Mouse (Mus musculus): ENCODE data around the gene Hist2h2aa2. TPM values are rescaled to one million over a fixed set of nuclear protein-coding genes. Genes with fewer than 3 reads are reported as not detected.
"Not testable (repeated sequence)": the region's sequence is repeated elsewhere in the genome, so short reads cannot be mapped to it uniquely, and the experiment has no call there.

Gene Hist2h2aa2
- total RNA-seq, 2 experiments from 2014 or later, result 666 to 717 TPM

GRCm38 (mm10) chr3:96237335-96237903 lies 2.7 kb downstream of the Hist2h2aa2 start:
- no peak for DNase-seq

DNA sequence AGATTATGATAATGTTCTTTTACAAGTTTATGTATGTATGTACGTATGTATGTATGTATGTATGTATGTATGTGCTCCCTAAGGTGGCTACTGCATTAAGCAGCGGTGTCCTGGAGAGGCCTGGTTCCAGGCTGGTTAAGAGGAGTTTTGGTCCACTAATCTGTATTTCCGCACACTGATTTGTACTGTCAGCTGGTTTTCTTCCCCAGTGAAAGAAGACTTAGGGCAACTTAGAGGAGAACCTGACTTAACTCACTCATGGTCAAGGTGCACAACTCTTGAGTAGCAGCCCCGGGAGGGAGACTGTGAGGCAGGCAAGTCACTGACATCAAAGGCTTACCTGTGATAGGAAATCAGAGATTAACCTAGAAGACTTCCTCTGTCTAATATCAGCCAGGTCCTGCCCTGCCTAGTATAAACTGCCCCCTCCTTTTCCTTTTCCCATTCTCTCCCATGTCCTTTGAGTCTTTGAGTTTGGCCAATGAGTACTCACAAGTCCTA lies 3.2 kb downstream of the Hist2h2aa2 start:
- DNase-seq, result no peak

GRCm38 (mm10) chr3:96235836-96236235 lies 4.2 kb downstream of the Hist2h2aa2 start:
- no peak for DNase-seq

DNA sequence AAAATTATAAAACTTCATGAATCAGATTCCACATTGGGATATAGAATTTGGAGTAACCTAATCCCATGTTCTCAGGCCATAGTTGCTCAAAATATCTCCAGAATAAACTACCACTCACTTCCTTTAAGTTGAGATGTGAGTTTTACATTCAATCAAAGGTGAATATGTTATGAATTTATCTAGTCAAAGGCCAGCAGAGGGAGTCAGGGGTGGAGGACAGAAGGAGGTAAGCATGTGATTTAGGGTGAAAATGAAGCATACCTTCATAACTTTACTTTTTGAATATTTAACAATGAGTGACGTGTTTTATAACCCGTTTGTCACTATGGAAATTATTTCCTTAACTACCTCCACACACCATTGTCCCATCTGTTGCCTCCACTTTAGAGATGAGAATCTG lies 5.2 kb downstream of the Hist2h2aa2 start:
- no peak for DNase-seq

GRCm38 (mm10) chr3:96231758-96232120 lies 8.3 kb downstream of the Hist2h2aa2 start:
- DNase-seq, result no peak

DNA sequence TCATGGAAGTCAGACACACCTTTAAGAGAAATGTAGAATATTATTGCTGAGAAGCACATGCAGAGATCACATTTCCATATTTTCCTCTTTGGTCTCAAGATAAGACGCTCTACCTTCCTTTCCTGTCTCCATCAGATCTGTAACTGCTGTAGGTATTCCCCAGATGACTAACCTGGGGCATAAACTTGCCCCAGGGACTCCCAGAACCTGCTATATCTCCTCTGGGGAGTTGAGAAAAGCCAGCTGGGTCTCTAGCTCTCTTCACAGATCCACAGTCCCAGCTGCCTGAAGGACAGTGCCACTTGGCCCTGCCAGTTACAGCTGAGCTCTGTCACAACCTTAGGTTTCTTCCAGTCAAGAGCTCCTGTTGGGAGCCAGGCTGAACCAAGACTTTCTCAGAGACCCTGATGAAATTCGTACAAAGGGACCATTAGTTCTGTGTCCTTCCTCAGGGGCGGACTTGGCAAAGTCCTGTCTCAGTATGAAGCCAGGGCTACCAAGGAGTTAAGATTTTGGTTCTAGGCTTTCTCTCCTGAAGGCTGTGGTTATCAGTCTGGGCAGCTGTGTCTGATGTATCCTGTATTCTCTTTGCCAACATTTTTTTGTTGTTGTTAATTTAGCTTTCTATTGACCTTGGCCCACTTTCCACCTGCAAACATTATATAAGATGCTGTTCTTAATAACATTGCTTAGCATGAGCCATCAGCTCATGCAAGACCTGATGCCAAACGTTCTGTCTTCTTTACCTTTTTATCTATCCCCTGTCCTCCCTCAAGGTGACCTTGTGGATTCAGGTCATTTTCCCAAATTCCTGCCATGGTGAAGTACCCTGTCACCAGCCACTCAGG lies 8.9 kb downstream of the Hist2h2aa2 start:
- DNase-seq, result no peak

DNA sequence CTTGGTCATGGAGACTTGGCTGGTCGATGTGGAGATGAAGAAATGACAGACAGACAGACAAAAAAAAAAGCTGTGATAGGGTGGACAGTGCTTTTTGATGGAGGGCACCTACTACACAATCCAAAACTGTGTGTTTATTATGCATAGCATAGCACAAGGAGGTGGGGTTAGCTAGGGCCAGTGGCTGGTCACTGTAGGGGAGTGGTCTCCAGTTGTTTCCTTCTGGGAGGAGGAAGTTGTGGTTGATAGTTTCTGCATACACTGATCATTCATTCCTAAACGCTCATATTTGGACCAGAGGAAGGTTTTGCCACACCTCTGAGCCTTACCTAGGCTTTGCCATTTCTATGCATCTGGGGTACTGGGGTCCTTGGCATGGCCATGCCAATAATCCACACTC lies 9.7 kb downstream of the Hist2h2aa2 start:
- no peak for DNase-seq

DNA sequence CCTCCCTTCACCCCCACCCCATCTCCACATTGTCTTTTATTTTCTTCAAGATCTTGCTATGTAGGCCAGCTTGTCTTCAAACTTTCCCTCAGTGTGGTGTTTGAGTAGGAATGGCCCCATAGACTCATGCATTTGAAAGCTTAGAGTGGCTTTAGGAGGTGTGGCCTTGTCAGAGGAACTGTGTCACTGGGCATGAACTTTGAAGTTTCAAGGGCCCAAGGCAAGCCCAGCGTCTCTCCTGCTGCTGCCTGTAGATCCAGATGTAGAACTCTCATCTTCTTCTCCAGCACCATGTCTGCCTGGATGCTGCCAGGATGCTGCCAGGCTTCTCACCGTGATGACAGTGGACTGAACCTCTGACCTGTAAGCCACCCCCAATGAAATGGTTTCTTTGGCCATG lies 11.2 kb downstream of the Hist2h2aa2 start:
- no peak for DNase-seq

DNA sequence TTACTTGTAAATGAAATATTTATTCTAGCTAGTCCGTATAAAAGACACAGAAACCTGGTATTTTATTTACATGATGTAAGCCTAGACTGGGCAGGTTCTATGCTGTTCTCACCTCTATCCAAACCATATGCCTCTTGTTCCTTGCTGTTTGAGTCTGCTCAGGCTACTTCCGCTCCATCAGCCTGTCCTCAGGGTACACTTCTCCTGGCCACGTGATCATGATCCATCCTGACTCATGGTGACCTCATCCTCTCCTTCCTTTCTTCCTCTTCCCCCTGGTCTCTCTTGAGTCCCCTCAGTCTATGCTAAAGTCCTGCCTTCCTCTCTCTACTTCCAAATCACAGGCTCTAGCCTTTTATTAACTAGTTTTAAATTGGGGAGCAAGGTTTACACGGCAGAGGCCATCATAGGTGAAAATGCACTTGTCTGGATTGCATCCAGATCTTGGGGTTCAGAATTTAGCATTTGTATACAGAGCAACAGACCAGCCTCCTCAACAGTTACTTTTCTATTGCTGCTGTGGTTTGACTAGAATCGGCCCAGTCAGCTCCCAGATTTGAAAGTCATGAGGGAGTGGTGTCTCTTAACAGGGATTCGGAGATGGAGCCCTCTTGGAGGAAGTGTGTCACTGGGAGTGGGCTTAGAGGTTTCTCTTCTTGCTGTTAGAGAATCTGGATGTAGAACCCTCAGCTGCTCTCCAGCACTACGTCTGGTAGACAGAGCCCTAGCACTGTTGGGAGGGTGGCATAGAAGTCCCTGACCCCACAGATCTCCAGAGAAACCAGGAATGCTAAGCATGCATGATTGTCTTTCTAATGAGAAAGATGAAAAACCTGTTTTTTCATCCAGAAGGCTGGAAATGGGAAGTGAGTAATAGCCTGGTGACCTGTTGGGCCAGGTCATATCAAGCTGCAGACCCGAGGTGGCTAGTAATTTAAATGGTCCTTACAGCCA lies 13.1 kb downstream of the Hist2h2aa2 start:
- DNase-seq, result no peak

DNA sequence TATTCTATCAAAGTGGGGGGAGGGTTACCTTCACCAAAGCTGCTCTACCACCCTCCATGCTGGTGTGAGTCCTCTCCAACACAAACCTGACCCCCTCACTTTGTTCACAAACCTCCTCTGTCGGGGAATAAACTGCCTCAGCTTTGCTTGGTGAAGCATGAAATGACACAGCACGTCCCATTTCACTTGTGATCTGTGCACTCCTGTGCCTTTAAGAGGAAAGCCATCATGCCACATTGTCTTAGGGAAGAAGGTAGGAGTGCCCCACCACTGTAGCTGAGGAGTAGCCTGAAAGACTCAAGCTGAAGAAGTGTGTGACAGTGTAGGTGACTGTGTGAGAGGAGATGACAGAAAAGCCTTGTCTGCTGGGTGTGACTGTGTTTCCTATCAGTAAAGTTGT lies 14.7 kb downstream of the Hist2h2aa2 start:
- DNase-seq, result no peak

GRCm38 (mm10) chr3:96222774-96223173 lies 17.3 kb downstream of the Hist2h2aa2 start:
- DNase-seq, result no peak

DNA sequence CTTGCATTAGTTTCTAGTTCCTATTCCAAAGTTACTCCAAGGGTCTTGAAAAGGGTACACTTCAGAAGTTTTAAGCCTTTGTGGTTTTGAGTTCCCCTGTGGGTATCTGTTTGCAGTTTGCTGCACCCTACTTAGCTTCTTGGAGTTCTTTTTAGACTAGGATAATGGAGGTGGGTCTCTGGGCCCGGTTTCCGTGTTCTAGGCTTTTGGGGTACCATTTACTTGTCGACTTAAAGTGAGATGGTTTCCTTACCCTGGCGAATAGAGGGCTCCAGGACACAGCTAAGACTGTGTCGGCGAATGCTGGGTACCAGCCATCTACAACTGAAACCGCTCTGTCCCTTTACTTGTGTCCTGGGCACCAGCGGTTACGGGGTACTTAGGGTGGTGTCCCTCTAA lies 18.4 kb downstream of the Hist2h2aa2 start:
- DNase-seq, result no peak

- peak; percentile 48 for DNase-seq
Observed at GRCm38 (mm10) chr3:96220765-96221639, 19.1 kb downstream of the Hist2h2aa2 start, which contains the start of the genes Hist2h2ac and Hist2h2be. Gene Hist2h2ac (minus strand): TSS chr3:96220880. Gene Hist2h2be (plus strand): TSS chr3:96221119.

GRCm38 (mm10) chr3:96220131-96220764 lies 19.8 kb downstream of the Hist2h2aa2 start:
- not testable (repeated sequence) for DNase-seq

GRCm38 (mm10) chr3:96219661-96220130 lies 20.4 kb downstream of the Hist2h2aa2 start, which contains the start of the genes Bola1 and Hist2h2ab:
Gene Bola1 (minus strand): TSS chr3:96219709.
Gene Hist2h2ab (plus strand): TSS chr3:96219865.
- peak; percentile 65 for DNase-seq

GRCm38 (mm10) chr3:96219191-96219641 lies 20.9 kb downstream of the Hist2h2aa2 start:
- DNase-seq, result no peak

DNA sequence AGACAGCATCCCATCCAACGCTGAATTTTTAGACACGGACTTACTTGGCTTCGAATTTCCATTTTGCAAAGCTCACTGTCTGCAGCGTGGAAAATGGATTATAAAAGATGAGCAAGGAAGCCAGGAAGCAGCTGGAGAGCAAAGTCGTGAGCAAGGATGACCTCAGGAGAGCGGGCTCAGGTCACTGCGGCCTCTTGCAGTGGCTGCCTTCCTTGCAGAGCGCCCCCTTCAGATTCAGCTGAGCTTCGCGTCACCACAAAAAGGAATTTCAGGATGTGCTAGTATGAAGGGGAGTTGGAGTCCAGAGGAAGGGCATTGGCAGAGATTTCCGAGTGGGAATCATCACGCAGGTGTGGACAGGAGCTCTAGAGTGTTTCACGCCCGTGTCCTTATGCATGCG lies 30.8 kb downstream of the Hist2h2aa2 start:
- peak; percentile 34 for DNase-seq

DNA sequence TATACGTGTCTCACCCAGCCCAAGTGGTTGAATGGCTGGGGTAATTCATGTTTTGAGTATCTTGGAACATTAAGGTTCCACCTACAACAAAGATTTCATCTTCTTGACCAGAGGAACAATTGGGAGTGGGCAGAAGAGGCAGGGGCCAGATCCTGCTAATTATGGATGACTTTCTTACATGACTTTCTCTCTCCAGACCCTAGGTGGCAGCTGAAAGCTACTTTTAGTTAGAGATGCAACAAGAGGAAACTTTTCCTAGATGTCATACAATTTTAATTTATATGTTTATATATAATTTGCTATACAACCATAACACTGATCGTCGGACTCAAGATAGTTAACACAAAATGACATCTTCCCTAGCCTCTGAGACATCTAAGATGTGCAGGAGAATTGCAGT lies 32.3 kb downstream of the Hist2h2aa2 start:
- no peak for DNase-seq

DNA sequence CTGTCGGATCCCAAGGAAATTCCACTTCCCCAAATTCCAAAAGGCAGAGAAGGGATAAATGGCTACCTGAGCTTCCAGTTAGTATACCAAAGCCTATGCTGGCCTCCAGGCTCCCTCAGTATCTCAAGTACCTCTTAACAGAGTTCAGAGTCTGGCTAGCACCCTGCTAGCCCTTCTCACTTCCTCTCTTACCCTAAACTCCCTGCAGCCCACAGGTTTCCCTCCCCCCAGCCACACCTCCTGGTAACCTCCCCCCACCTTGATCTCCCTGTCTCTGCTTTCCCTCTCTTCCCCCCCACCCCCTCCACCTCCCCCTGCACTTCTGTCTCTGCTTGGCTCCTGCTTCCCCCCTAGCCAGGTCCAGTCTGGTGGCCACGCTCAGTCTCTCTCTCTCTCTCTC lies 40.3 kb downstream of the Hist2h2aa2 start:
- no peak for DNase-seq

- not testable (repeated sequence) for DNase-seq
Observed at GRCm38 (mm10) chr3:96198601-96199251, 41.4 kb downstream of the Hist2h2aa2 start.
